Mouse (Mus musculus) kidney, adult 2 months (tissue): ENCODE results near the gene Zfp341. TPM values are rescaled to one million over a fixed set of nuclear protein-coding genes. Genes with fewer than 3 reads are reported as not detected.

Experiments
- DNase-seq: peaks from one replicate; pipeline ENCODE4 v3.0.0; 2021
- H3K27ac ChIP-seq: fragments of 200-500 bp; 2 replicates; pipeline ENCODE4 v1.5.1; 2012; ENCODE audit warnings: low read depth, low read length, control low read depth, inconsistent platforms; ENCODE audit not compliant: insufficient read depth
- H3K27me3 ChIP-seq: fragments of 200-500 bp; replicated peaks from 2 replicates; pipeline ENCODE4 v1.6.1; 2012; ENCODE audit warnings: mild to moderate bottlenecking, moderate library complexity, low read length, inconsistent platforms; ENCODE audit not compliant: control insufficient read depth, insufficient read depth
- H3K36me3 ChIP-seq: fragments of 200-500 bp; 2 replicates; pipeline ENCODE4 v1.6.1; 2012; ENCODE audit warnings: mild to moderate bottlenecking, moderate library complexity, low read length, inconsistent platforms; ENCODE audit not compliant: control insufficient read depth, insufficient read depth
- H3K4me1 ChIP-seq: fragments of 200-500 bp; 2 replicates; pipeline ENCODE4 v1.6.1; 2011; ENCODE audit warnings: low read length; ENCODE audit not compliant: control insufficient read depth, insufficient read depth
- H3K4me3 ChIP-seq: fragments of 200-500 bp; 2 replicates; pipeline ENCODE4 v1.5.1; 2011; ENCODE audit warnings: mild to moderate bottlenecking, low read depth, low read length, control low read depth; ENCODE audit not compliant: insufficient read depth
- CTCF ChIP-seq: fragments of 200-500 bp; conservative IDR thresholded peaks from 2 replicates; pipeline ENCODE4 v1.5.1; 2011; ENCODE audit warnings: low read depth, mild to moderate bottlenecking, control low read depth, low read length, moderate library complexity, mixed read lengths; ENCODE audit not compliant: insufficient read depth, insufficient read length
- POLR2A ChIP-seq: fragments of 200-500 bp; IDR thresholded peaks from one replicate; pipeline ENCODE4 v1.6.1; 2011; ENCODE audit warnings: low read depth, low read length, control low read depth
- WGBS: fragments of 180-500 bp; shearing (Covaris S2); methylation state at CpG from one replicate; pipeline ENCODE4 v1.1.7; 2018; 5-methylcytosine and 5-hydroxymethylcytosine counted together
- polyA plus RNA-seq: library from polyadenylated mRNA; depleted of rRNA; stranded (reverse); fragments of >200 nt; gene quantifications from 2 replicates; pipeline ENCODE4 v1.2.3, GENCODE M21; 2012; rRNA removed

Gene Zfp341
- polyA plus RNA-seq, 1 experiment: 4.9 TPM

GRCm38 (mm10) chr2:154686819-154687218 lies 73.7 kb downstream of the Zfp341 start:
- H3K27me3 ChIP-seq: no peaks in the 10 kb centered on the region
- no peak for TF ChIP-seq CTCF
- no peak for TF ChIP-seq POLR2A
- H3K36me3 ChIP-seq: no peaks in the 10 kb centered on the region
- no peak overlapping the region for H3K27ac ChIP-seq
- H3K4me1 ChIP-seq: no peaks in the 10 kb centered on the region
- 68% methylated on average over 3 of the region's 3 CpGs for WGBS
- no peak overlapping the region for H3K4me3 ChIP-seq
- DNase-seq: no peak

- no peaks in the 10 kb centered on the region for H3K4me1 ChIP-seq
- no peaks in the 10 kb centered on the region for H3K27me3 ChIP-seq
- DNase-seq: no peak
- H3K36me3 ChIP-seq: no peaks in the 10 kb centered on the region
- H3K27ac ChIP-seq: no peak overlapping the region
- TF ChIP-seq POLR2A: no peak
- no peak for TF ChIP-seq CTCF
- H3K4me3 ChIP-seq: no peak overlapping the region
- WGBS: 86% methylated on average over 14 of the region's 14 CpGs
Observed at GRCm38 (mm10) chr2:154689391-154689790, 76.3 kb downstream of the Zfp341 start.

- no peaks in the 10 kb centered on the region for H3K4me1 ChIP-seq
- WGBS: 95% methylated on average over 5 of the region's 5 CpGs
- H3K27ac ChIP-seq: no peak overlapping the region
- no peaks in the 10 kb centered on the region for H3K27me3 ChIP-seq
- no peak overlapping the region for H3K4me3 ChIP-seq
- TF ChIP-seq POLR2A (no peak), CTCF (no peak)
- no peaks in the 10 kb centered on the region for H3K36me3 ChIP-seq
- DNase-seq: no peak
Observed at GRCm38 (mm10) chr2:154690959-154691358, 77.9 kb downstream of the Zfp341 start.

GRCm38 (mm10) chr2:154693186-154693940 lies 80.3 kb downstream of the Zfp341 start:
- DNase-seq: no peak
- H3K36me3 ChIP-seq: no peaks in the 10 kb centered on the region
- H3K4me3 ChIP-seq: no peak overlapping the region
- TF ChIP-seq CTCF (no peak), POLR2A (no peak)
- H3K27ac ChIP-seq: no peak overlapping the region
- WGBS: 70% methylated on average over 11 of the region's 11 CpGs
- no peaks in the 10 kb centered on the region for H3K4me1 ChIP-seq
- H3K27me3 ChIP-seq: no peaks in the 10 kb centered on the region

- Histone ChIP-seq H3K36me3 (no peaks in the 10 kb centered on the region), H3K4me1 (no peaks in the 10 kb centered on the region), H3K27me3 (no peaks in the 10 kb centered on the region), H3K27ac (no peak overlapping the region), H3K4me3 (no peak overlapping the region)
- DNase-seq: no peak
- WGBS: 75% methylated on average over 12 of the region's 12 CpGs
- TF ChIP-seq CTCF (no peak), POLR2A (no peak)
Observed at GRCm38 (mm10) chr2:154693941-154694256, 80.8 kb downstream of the Zfp341 start.

- WGBS: 84% methylated on average over 8 of the region's 8 CpGs
- no peaks in the 10 kb centered on the region for H3K36me3 ChIP-seq
- no peak for DNase-seq
- TF ChIP-seq POLR2A (no peak), CTCF (no peak)
- H3K4me1 ChIP-seq: no peaks in the 10 kb centered on the region
- no peak overlapping the region for H3K4me3 ChIP-seq
- no peaks in the 10 kb centered on the region for H3K27me3 ChIP-seq
- no peak overlapping the region for H3K27ac ChIP-seq
Observed at GRCm38 (mm10) chr2:154695690-154696089, 82.6 kb downstream of the Zfp341 start.

Other genes with a start within 250 kb of the Zfp341 start
- gene Cdk5rap1, start 240.3 kb upstream of the Zfp341 start, polyA plus RNA-seq: 17.1 and 19.0 TPM in 2 replicates
- gene Snta1, start 205.2 kb upstream of the Zfp341 start, polyA plus RNA-seq: 60.5 and 63.4 TPM in 2 replicates
- 11.7 and 11.8 TPM in 2 replicates for gene Cbfa2t2, start 176.8 kb upstream of the Zfp341 start, polyA plus RNA-seq
- gene 1700003F12Rik, start 66.2 kb upstream of the Zfp341 start, polyA plus RNA-seq: 0.29 and 0.52 TPM in 2 replicates
- 0.05 TPM in 1 of 2 replicates, not detected in the other for gene Actl10, start 61.5 kb upstream of the Zfp341 start, polyA plus RNA-seq
- gene Necab3, start 54.4 kb upstream of the Zfp341 start, polyA plus RNA-seq: 1.5 and 1.8 TPM in 2 replicates
- gene E2f1, start 43.4 kb upstream of the Zfp341 start, polyA plus RNA-seq: 3.6 and 4.1 TPM in 2 replicates
- 118 and 138 TPM in 2 replicates for gene Pxmp4, start 9.6 kb upstream of the Zfp341 start, polyA plus RNA-seq
- gene 4930519P11Rik, start 140 bp downstream of the Zfp341 start, polyA plus RNA-seq: 0.57 and 0.86 TPM in 2 replicates
- gene Chmp4b, start 38.4 kb downstream of the Zfp341 start, polyA plus RNA-seq: 71.9 and 102 TPM in 2 replicates
- not detected in 2 replicates for gene Gm14214, start 156.7 kb downstream of the Zfp341 start, polyA plus RNA-seq
- 152 and 163 TPM in 2 replicates for gene Raly, start 177.8 kb downstream of the Zfp341 start, polyA plus RNA-seq
- gene a, start 178.1 kb downstream of the Zfp341 start, polyA plus RNA-seq: not detected in 2 replicates